Mouse (Mus musculus): ENCODE results near the gene Klf15.

Klf15 gene

DNA sequence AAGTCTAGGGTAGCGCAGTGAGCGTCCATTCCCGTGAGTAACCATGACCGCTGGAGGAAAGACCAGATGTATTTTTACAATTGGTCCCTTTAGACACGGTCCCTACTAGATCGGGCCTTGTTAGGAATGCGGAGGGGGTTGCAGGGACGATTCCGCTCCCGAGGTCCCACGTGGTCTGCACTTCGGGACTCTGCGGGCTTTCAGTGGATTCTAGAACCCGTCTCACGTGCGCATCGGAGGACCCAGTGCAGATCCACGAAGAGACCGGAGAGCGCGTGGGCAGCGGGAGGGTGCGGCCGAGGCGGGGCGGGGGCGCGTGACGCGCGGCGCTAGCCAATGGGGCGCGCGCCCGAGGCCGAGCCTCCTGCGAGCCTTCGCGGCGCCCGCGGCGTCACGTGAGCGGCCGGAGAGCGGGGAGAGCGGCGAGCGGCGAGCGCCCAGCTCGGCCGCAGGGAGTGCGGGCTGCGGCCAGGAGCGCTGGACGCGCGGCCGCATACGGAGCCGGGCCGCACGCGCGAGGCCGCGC lies at the start of gene Klf15:
Gene Klf15 (plus strand): TSS at position 396 of the 526 bp plus-strand sequence.
- no peak for DNase-seq

DNA sequence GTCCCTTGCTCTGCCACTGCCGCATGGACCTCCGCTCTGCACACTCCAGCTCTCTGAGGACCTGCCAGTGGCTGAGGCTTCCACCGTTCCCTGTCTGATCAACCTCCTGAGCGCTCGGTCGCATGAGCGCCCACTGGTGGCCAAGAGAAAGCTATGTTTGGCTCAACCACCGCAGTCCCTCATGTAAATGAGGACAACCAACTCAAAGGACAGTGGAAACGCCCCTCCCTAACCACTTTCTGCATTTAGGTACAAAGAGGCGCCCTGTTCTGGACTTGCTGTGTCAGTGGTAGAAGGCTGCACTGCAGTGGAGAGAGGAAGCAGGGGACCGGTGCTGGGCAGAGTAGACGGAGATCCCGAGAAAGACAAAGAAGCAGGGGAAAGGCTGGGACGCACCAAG lies 39.8 kb upstream of the Klf15 start:
- peak; percentile 83 for DNase-seq

DNA sequence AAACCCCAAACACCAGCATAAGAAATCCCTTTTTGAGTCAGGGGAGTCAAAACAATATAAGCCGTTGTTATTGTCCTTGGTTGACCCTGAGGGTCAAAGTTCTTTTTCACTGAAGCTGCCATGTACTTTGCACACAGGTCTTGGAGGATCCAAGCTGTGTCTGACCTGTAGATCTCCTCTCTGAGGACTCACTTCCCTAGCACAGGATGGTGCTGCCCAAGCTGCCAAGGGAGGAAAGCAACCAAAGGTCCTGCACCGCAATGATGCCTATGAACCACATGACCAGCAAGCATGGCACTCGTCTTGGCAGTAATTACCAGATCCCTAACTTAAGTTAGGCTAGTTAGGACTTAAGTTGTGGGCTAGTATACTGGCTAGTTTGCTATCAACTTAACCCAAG lies 37.0 kb upstream of the Klf15 start:
- no peak for DNase-seq

DNA sequence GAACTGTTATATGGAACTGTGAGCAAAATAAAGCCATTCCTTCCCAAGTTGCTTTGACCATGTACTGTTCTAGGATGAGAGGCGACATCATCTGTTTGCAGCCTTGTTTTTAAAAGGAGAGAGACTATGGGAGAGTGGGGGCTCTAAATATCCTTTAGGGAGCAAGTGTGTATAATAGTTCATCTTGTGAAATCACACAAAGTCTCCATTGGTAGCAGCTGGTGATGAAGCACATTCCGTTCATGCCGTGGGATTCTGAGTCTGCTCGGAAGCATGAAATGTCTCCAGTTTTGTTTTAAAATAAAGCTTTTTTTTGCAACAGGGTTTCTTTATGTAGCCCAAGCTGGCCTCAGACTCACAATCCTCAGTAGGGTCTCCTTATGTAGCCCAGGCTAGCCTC lies 36.4 kb upstream of the Klf15 start:
- no peak for DNase-seq

DNA sequence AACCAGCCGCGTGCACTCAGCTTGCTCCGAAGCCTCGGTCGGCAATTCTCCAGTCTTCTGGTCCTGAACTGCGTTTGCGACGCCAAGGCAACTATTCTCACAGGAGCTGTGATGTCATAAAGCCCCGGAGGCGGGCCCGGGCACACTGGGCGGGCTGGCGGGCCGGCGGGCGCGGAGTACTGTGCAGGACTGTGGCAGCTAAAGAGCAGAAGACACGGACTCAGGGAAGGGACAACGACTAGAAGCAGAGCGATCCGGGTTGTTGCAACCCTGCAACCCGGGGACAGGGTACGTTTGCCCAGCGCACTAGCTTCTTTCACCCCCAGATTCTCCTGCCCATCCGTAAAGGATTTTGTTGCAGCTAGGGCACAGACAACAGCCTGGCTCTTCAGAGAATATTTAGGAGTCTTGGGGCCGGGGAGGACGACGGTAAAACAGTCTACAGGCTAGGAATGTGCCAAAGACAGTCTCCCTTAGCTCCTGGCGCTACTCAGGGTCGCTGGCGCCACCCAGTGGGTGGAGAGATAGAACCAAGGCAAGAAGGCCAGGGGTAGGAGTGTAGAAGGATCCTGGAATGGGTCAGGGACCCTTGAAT lies 33.9 kb upstream of the Klf15 start, which contains the start of gene Cfap100:
Gene Cfap100 (minus strand): TSS at position 418 of the 595 bp plus-strand sequence.
- DNase-seq, result peak; percentile 39

DNA sequence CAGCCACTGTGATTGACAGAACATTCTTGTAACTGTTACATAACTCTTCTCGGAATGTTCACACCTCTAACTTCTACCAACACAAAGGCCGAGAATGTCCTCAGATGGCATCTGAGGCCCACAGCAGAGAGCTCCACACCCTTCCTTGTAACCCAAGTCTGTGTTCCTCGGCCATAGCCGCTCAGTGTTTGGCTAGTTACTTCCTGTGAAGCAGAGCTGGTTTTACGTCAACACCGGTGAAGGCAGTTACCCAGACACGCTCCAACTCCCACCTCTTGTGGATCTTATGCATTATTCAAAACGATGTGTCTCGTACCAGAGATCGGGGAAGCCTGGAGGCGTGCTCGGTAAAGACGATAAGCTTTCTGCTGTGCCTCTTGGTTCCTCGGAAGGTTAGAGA lies 32.5 kb upstream of the Klf15 start:
- no peak for DNase-seq

DNA sequence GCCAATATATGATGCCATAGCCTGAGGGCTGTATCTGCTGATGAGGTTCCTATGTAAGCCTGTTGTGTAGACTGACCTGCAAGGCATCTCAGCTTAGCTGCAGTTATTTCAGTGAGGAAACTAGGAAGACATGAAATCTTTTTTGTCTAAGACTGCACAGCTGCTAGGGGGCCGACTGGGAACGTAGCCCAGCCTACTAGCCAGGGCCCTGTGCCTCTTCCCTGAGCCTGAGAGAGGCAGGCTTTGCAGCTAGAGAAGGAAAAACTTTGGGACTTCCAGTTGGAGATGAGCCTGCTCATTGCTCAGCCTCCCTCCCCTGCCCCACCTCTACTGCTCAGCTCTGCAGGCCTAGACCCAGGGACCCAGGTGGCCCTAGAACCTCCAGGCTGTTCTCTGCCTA lies 30.9 kb upstream of the Klf15 start:
- DNase-seq, result no peak

DNA sequence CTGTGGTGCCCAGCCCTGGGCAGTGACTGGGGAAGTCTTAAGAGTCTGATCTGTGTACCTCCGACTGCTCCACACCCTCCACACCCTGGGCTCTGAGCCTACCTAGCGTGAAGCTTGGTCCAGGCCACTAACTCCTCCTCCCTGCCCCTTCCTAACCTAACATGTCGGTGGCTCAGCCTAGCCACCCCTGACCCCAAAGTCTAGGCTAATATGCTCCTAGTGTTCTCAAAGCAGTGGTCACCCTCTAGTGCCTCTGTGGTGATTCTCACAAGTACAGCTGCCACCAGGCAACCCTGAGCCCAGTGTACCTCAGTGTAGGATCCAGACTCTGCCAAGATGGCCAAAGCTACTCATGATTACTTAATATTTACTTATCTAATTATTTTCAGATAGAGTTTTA lies 27.7 kb upstream of the Klf15 start:
- DNase-seq, result no peak

DNA sequence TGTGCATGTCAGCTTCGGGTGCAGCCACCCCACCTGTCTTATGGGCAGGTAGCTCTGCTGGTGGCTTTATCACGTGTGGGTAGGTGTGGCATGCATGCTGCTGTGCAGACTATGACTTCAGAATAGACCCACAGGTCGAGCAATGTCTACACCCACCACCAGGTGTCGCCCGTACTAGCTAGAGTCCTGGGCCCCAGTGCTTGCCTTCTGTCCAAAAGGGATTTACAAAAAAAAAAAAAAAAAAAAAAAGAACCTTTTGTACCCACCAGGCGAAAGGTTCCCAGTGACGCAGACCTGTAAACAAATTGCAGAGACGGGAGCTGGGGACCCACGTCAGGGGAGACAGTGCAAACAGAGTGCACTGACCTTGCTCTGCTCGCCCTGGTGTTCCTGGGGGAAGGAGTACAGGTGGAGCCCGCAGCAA lies 27.2 kb upstream of the Klf15 start:
- peak; percentile 65 for DNase-seq

DNA sequence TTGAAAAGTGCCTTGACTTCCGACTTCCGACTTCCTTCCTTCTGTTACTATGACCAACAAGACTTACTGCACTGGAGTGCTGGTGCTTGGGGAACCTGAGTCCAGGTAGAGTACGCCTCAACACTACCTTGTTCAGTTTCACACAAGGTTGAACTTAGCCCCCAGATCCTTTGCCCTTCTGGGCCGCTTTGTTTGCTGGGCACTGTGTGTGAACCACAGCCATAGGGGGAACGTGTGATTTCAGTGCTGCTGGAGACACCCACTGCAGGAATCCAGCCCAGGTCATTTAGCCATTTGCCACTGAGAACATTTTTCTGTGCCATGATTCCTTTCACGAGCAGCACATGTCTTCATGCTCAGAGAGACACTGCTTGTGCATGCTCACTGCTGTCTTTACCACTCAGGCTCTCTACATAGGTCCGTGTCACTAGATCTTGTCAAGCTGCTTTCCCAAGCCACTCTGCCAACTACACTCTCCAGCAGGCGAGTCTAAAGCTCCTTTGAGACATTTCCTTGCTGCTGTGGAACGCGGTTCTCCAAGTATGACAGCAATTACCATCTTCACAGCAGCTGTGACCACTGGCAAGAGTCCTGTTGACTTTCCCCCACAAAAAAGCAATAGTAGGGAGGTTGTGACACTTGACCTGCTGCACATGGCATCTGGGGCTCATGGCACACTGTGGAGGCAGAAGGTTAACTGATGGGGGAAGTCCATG lies 26.0 kb upstream of the Klf15 start:
- no peak for DNase-seq

DNA sequence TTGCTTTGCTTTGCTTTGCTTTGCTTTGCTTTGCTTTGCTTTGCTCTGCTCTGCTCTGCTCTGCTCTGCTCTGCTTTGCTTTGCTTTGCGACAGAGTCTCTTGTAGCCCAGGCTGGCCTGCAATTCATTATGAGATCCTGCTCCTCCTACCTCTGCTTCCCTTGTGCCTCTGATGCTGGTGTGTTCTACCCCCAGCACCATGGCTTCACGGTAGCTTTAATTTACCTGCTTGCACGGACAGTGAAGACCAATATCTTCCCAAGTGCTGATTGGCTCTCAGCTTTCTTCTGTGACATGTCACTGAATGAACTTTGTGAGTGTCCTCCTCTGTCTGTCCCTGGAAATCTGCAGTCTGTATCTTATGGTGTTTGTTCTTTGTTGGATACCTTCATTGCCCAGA lies 25.3 kb upstream of the Klf15 start:
- no peak for DNase-seq

DNA sequence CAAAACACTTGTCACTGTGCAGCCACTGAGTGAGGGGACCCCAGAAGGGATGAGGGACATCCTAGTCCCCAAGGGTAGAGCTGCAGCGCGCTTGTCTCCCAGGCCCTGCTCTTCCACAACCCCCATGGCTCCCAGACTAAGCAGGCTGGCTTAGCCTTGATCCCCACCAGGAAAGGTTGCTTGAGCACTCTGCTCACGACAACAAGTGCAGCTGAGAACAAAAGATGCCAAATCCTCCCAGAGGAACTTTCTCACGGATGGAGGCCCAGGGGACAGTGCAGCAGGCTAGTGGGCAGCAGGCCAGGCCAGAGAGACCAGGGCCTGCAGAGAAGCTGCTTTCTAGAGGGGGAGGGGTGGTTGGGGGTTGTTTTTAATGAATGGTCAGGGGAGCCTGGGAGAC lies 15.5 kb upstream of the Klf15 start:
- no peak for DNase-seq

DNA sequence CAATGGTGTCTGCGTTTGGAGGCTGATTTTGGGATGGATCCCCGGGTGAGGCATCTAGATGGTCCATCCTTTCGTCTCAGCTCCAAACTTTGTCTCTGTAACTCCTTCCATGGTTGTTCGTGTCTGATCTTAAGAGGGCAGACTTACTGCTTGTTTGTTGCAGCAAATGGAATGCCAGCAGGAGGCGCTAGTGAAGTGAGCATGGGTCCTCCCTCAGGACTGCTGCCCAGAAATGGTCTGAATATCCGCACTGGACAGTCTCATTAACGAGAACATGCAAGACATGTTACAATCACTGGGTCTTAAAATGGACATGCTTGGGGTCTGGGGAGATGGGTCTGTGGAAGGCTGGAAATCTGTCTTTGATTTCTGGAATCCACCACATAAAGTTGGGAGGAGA lies 12.2 kb upstream of the Klf15 start:
- DNase-seq, result peak; percentile 26

DNA sequence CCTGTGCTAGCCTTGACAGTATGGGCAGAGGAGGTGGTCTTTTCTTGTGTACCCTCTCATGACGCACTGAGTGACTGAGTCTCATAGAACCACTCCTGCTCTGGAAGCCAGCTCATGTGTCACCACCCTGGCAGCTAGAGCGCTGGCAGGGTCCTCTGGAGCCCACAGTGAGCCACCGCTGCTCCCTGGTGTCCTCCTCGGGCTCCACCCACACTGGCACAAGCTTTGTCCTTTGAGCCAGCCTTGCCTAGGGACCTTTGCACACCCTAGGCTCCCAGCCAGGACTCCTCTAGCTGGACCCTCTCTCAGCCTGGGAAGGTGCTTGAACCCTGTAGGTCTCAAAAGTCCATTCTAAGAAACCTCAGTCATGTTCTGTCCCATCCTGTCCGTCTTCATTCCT lies 11.7 kb upstream of the Klf15 start:
- DNase-seq, result no peak

DNA sequence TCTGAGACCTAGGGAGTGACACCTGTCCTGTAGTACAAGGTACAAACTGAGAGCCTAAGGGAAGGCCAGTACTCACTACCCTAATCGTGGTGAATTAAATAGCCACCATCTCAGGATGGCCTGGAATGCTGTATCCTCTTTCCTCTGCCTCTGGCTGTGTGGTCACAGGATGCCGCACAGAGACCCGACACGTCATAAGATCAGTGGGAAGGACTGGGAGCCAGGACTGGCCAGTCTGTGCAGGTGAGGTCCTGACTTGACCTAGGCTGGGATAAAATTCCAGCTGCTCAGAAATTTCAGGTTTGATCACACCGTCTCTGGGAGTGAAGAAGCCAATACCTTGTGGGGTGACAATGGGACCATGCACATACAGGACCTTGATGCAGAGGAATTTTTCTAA lies 10.9 kb upstream of the Klf15 start:
- no peak for DNase-seq

DNA sequence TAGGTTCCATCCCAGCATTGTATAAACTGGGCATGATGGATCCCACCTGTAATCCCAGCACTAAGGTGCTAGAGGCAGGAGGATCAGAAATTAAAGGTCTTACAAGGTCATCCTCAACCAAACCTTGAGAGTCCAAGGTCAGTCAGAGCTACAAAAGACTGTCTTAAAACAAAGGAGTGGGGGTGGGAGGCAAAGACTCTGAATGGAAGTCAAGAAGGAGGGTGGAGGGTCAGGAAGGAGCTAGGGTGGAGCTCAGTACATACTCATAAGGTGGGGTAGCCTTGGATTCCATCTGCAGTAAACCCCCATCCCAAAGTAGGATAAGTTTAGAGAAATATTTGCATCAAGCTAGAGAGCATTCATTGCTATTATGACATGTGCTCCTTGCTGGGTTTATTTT lies 9.8 kb upstream of the Klf15 start:
- DNase-seq, result no peak

DNA sequence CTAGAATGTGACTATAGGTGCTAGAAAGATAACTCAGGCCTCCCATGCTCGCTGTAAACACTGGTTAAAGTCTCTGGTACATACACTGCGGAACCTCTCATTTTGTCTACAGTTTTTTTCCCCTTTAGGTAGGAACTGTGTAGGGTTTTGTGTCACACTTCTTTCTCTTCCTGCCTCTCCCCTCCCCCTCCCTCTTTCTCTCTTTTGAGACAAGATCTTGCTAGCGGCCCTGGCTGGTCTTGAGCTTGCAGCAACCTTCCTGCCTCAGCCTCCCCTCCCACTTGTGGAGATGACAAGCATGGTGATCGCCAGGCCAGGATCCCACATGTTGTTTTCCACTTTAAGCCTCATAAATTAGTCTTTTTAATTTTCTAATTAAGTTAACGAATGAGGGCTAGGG lies 8.6 kb upstream of the Klf15 start:
- DNase-seq, result no peak

DNA sequence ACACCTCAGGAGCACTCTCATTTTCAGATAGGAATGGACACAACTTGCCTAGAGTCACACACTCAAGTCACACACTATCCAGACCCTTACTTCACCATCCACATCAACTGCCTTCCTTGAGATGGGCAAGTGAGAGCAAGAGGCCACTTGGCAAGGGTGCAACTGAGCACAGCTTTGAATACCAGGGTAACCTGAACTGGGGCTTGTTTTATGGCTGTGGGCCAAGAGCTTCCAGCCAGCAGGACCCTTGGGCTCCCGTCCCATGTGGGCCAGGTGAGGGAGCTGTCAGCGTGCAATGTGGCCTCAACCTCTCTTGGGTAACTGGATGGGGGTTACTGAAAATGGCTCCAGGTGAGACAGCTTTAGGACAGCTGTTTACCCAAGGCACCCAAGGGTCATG lies 5.0 kb upstream of the Klf15 start:
- no peak for DNase-seq

DNA sequence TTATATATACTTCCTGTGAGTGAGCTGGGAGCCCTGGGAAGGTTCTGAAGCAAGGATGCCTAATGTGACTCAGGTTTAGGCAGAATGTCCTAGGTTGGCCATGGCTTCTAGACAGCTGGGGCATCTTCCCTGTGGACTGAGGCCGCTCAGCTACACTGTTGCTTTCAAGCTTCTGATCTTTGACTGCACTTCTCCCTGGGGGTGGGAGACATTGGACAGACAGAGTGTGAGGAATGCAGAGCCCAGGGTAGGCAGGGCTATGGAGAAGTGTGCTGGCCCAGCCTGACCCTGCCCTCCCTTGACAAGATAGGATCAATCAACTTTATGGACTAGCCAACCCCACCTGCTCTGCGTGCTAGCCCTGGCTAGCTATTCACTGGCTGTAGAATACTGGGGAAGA lies 1.2 kb upstream of the Klf15 start:
- no peak for DNase-seq

DNA sequence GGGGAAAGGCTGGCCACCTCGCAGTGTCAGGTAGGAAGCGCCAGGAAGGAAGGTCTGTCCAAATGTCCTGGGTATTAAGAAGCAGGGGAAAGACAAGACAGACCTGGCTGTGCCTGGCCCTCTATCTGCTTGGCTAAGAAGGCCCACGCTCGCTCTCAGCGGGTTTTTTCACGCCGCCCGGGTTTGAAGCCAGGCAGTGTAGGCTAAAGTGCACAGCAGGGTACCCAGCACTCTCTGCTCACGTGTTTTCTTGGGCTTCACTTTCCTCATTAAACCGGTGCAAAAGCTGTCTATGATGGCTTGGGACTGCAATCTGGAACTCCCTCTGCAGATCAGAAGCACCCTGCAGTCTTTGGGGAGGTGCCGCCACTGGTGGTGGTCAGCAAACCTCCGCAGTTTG lies 605 bp upstream of the Klf15 start:
- no peak for DNase-seq

DNA sequence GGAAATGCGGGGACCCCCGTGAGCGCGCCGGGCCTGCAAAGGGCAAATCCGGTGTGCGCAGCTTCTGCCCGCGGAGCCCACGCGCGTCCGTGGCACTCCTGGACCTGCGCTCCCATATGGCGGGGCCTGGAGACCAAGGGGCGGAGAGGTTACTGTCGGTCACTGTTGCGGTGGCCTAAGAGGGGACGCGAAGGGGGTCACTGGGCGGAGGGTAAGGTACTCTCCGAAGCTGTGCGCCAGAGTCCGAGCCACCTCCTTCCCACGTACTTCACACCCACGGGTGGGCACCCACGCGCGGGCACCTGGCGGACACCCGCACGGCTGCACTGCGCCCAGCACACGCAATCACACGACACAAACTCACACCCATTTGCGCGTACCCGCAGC lies 458 bp downstream of the Klf15 start:
- DNase-seq, result no peak

DNA sequence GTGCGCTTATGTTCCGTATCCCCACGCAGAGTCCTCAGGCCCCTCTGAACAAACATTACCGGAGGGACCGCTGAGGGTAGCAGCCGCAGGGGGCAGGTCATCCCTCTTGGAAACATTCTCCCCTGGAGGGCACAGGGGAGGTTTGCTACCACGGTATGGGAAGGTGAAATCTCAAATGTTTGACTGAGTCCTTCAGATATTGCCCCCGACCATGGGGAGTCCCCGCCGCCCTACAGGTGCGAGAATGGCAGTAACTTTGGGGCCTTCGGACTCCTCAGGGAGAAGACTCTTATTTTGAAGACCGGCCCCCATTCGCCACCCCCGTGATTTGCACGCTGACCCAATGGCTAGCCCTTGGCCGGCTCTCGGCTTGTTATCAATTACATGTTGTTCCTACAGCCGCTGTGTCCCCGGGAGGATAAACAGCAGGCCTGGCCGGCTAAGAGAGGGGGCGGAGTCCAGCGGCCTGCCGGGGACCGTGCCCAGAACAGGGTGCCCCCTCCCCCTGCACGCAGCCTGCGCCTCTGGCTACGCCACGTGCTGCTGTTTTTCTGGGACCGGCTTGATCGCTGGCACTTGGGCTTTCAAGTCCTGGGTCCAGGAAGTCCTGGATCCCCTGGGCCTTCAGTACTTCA lies 969 bp downstream of the Klf15 start:
- DNase-seq, result no peak

DNA sequence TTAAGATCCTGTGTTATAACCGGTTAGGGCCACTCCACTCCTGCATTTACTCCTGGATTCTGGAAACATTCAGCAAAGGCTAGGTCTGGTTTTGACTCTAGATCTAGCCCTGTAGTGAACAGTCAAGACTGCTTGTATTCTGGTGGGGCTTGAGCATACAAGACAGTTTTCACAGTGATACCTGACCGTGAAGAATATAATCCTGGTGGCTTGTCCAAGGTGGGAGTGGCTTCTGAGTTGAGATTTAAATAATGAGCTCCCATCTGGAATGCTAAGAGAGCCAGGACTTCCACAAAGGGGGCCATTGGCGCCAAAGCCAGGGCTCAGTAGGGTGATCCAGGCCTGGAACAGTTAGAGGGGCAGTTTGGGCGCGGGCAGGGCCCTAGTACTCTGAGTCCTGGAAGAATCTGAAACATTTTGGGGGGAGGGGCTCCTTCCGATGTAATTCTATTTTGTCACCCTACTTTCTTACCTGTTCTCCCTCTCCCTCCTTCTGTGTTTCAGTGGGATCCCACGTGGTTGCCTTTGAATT lies 1.6 kb downstream of the Klf15 start:
- DNase-seq, result no peak

DNA sequence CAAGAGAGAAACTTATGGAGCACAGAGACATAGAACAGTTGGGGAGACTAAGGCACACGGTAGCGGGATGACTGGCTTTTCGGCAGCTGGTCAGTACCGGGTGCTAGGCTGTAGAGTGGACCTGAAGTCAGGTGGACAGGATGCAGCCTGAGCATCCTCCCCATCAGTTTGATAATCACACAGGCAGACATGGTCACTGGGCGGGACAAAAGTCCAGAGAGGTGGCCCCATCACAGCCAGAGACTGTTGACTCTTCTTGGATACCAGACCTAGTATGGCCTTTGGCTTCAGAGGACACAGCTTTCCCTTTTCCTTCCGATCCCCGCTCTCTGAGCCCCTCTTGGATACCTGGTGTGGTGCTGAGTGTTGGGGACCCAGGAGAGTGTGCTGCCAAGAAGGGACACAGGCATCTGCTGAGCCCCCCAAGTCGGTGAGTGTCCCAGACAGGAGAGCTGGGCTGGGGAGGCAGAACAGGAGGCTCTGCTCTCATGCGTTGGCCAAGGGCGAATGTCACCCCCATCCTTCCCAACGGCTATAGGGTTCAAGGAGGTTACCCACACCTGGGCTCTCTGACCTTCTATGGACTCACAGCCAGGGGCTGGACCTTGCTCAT lies 2.8 kb downstream of the Klf15 start:
- DNase-seq, result no peak

Data from thymus, postnatal 25 days (tissue).